Mouse (Mus musculus) cerebellum, postnatal 25 days (tissue): ENCODE measurements around the gene Egln1.

Experiments used
- DNase-seq, 2 experiments: peaks; one replicate each; pipeline ENCODE4 v3.0.0; 2021; ENCODE audit warnings: mixed read lengths in 2 of 2

The Egln1 gene

DNA sequence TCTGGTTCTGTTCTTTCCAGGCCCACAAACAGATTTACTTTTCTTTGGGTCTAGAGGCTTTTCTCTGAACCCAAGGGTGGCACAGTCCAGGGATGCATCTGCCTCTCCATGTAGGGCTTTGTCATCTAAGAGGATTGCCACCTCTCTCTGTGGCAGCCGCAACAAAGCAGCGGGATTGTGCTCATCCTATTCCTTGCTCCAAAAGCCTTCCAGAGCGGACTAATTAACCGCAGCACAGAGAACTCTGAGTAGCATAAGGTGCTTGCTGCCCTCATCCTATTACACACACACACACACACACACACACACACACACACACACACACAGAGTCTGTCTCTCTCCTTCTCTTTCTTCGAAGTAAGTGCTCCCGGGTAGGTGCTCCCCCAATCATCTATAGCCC lies 5.3 kb downstream of the Egln1 start:
- DNase-seq = no peak

GRCm38 (mm10) chr8:124937293-124937692 lies 11.8 kb downstream of the Egln1 start:
- no peak for DNase-seq

GRCm38 (mm10) chr8:124936699-124937098 lies 12.4 kb downstream of the Egln1 start:
- DNase-seq = no peak

GRCm38 (mm10) chr8:124935116-124935515 lies 14.0 kb downstream of the Egln1 start:
- no peak for DNase-seq

DNA sequence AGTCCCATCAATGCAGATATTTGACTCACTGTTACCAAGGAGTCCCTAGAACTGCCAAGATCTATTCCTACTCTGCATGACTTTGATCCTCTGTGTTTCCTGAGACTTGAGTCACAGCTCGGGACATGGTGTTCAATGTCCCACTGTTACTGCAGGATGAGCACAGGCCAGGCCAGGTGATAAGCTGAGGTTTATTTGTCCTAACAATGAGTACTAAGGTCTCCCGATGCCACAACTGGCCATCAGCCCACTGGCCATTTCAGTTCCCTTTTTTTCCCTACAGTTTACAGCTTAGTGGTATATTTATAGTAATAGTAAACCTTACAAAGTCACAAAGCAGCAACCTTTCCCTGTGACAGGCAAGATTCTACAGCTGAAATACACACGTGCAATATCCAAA lies 16.7 kb downstream of the Egln1 start:
- DNase-seq = no peak

- DNase-seq = no peak
Observed at GRCm38 (mm10) chr8:124930649-124931048, 18.5 kb downstream of the Egln1 start.

- no peak for DNase-seq
Observed at GRCm38 (mm10) chr8:124930086-124930485, 19.0 kb downstream of the Egln1 start.

DNA sequence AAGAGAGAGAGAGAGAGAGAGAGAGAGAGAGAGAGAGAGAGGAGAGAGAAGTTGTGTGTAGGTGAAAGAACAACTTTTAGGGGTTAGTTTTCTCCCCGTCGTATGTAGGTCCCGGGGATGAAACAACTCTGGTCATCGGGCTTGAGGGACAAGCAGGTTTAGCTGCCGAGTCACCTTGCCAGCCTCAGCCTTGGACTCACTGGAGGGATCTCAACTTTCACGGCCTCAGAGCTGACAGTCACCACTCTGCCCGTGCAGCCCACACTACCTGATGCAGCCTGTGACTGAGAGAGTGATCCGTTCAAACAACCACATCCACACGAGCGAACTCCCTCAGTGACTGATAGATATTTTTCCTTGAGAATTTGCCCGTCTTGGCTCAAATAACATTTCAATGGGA lies 20.1 kb downstream of the Egln1 start:
- no peak for DNase-seq

- no peak for DNase-seq
Observed at GRCm38 (mm10) chr8:124926351-124926771, 22.8 kb downstream of the Egln1 start.

DNA sequence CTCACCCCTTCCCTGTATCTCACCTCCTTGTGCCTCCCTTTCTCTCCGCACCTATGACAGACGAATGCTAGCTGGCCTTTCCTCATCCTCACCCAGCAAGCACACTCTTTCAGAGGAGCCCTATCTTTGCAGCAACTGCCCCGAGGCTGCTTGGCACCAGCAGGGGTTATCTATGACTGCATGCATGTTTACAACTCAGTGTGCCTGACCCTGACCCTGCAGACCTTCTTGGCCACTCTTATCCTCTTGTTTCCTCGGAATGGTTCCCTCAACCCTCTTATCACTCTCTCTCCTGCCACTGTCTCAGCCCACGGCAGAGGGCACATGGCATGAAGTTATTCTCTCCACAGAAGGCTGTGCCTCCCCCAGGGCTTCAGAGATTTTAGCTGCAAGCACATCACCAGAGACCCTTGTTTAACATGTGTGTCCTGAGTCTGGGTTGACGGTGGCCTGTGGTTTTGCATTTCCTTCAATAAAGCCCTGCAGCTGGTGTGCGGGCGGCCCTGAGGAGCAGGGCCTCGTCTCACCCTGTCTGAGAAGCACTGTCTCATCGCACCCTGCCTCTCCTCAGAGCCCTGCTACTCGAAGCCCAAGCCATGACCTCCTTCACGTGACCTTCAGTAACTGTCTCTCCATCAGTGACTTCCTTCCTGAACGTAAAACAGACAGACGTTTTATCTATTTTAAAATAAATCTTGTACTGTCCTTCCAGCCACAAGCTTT lies 23.4 kb downstream of the Egln1 start:
- no peak for DNase-seq

DNA sequence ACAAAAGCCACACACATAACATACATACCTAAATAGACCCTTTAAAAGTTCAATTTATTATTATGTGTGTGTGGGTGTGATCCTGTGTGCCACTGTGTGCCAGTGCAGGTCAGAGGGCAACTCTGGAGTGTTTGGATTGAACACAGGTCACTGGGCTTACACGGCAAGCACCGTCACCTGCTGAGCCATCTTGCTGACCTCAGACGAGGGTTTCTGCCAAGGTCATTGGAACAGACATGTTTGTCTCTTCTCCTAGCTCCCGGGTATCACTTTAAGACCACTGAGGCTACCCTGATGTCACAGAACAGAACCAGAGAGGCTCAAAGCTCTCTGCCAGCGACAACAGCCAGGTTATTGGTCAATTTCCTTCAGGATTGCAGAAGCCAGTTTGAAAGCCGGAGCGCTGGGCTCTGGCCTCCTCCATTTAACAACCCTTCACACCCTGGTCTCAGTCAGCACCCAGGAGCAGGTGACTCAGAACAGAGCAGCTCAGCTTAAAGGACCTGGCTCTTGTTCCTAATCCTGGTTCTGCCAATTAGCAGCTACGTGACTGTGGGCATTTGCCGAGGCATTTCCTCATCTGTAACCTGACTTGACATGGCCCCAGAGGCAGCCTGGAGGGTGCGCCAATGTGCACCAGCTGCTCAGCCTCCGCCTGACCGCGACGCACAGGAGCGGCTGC lies 25.0 kb downstream of the Egln1 start:
- peak in 1 of 2 experiments; percentile 52 for DNase-seq

GRCm38 (mm10) chr8:124922490-124923089 lies 26.5 kb downstream of the Egln1 start:
- no peak for DNase-seq

- DNase-seq = peak in 1 of 2 experiments; percentile 47
Observed at GRCm38 (mm10) chr8:124921369-124922279, 27.5 kb downstream of the Egln1 start.

GRCm38 (mm10) chr8:124917741-124918484 lies 31.2 kb downstream of the Egln1 start:
- peak; percentile 52 to 56 for DNase-seq

- DNase-seq = no peak
Observed at GRCm38 (mm10) chr8:124914061-124914460, 35.1 kb downstream of the Egln1 start.

DNA sequence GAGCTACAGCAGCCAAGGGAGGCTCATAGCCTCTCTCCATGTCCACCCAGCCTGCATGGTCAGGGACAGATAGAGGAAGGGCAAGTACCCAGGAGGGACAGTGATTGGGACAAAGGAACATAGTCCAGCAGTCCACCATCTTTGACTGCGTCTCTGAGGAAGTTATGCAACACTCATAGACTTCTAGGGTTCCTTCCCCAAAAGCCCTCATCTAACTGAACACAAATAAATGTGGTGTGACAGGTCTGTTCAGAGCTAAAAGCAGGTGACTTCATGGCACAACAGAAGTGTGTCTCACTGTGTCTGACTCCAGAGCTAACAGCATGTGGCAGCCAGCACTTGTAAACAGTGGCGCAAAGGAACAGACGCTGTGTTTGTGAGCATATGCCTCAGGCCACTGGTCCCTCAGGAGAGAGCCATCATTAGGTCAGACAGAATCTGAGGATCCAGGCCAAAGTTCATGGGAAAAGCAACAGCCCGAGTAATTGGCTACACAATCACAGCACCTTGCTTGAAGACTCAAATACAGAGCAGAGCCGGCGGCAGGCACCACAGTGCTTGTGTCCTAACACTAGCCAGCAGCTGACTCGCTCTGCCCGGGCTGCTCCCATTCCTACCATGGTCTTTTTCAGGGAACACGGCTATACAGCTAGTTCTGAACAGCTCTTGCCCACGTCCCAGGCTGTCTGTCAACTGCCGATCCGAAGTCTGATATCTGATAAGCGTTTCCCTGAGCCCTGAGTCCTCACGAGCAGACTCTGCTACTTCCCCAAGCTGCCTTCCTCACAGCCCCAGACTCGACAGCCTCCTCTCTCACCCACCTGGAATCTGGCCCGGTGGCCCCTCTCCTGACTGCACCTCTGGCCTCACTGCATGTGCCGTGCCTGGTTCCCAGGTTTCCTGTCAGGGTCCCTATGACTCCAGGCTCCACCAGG lies 36.9 kb downstream of the Egln1 start:
- peak in 1 of 2 experiments; percentile 31 for DNase-seq

GRCm38 (mm10) chr8:124910349-124910748 lies 38.8 kb downstream of the Egln1 start:
- DNase-seq = peak; percentile 85 to 89

DNA sequence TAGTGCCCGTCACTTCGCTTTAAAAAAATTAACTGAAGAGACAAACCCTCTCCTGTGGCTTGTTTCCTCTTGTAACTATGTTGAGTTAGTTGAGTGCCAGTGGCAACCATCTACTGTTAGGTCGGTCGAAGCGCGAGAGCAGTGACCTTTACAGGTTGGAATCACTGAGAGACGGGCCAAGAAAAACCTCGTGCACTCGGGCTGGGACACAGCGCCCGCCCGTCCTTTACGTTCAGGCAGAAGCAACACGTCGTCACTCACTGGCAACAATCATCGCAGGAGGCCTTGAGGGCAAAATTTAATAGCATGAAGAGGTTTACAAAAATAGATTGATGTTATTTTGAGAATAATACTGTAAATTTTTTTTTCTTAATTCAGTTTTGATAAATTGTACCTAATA lies 39.2 kb downstream of the Egln1 start:
- DNase-seq = peak in 1 of 2 experiments; percentile 55

- DNase-seq = no peak
Observed at GRCm38 (mm10) chr8:124905482-124905881, 43.6 kb downstream of the Egln1 start.

DNA sequence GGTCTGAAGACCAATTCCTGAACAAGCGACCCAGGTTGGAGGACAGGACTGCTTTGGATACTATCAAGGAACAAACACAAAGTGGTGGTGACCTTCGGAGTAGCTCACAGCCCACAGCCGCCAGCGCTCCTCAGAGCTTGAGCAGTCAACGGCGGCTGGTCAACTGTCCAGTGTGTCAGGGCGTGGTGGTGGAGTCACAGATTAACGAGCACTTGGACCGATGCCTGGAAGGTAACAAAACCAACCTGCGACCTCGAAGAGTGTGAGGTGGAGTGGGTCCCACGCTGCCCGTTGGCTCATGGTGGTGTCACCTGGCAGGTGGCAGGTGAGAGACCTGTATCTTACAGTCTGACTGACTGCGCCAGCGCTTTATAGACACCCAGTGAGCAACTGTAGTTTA lies 45.9 kb downstream of the Egln1 start:
- no peak for DNase-seq
